Mouse (Mus musculus) kidney, adult 2 months (tissue): ENCODE results near the gene Ifi35.

Experiments used
- CTCF ChIP-seq: fragments of 200-500 bp; conservative IDR thresholded peaks from 2 replicates; pipeline ENCODE4 v1.5.1; 2011; ENCODE audit warnings: low read depth, mild to moderate bottlenecking, control low read depth, low read length, moderate library complexity, mixed read lengths; ENCODE audit not compliant: insufficient read depth, insufficient read length
- POLR2A ChIP-seq: fragments of 200-500 bp; IDR thresholded peaks from one replicate; pipeline ENCODE4 v1.6.1; 2011; ENCODE audit warnings: low read depth, low read length, control low read depth

- TF ChIP-seq CTCF (no peak), POLR2A (no peak)
Measured at GRCm38 (mm10) chr11:101459716-101460115, 11.5 kb downstream of the Ifi35 start.
